Mouse (Mus musculus) small intestine, adult 2 months (tissue): ENCODE results near the gene Fhad1. TPM values are rescaled to one million over a fixed set of nuclear protein-coding genes. Genes with fewer than 3 reads are reported as not detected.
A peak's percentile ranks its signal among the peaks of the same experiment; 100 is the strongest.

Source experiments
- H3K27ac ChIP-seq: fragments of 200-500 bp; 2 replicates; pipeline ENCODE4 v1.5.1; 2012; ENCODE audit warnings: low read depth, low read length, control low read depth, inconsistent platforms; ENCODE audit not compliant: insufficient read depth
- H3K27me3 ChIP-seq: fragments of 200-500 bp; 2 replicates; pipeline ENCODE4 v1.6.1; 2012; ENCODE audit warnings: mild to moderate bottlenecking, moderate library complexity, low read length, inconsistent platforms; ENCODE audit not compliant: control insufficient read depth, insufficient read depth
- H3K36me3 ChIP-seq: fragments of 200-500 bp; 2 replicates; pipeline ENCODE4 v1.6.1; 2012; ENCODE audit warnings: mild to moderate bottlenecking, low read length, control low read depth, inconsistent platforms; ENCODE audit not compliant: control insufficient read depth, insufficient read depth
- H3K4me1 ChIP-seq: fragments of 200-500 bp; 2 replicates; pipeline ENCODE4 v1.6.1; 2012; ENCODE audit warnings: low read length, inconsistent platforms, mixed read lengths; ENCODE audit not compliant: control insufficient read depth, insufficient read depth, insufficient read length
- H3K4me3 ChIP-seq: fragments of 200-500 bp; 2 replicates; pipeline ENCODE4 v1.5.1; 2012; ENCODE audit warnings: low read depth, mild to moderate bottlenecking, control low read depth, inconsistent platforms, low read length, moderate library complexity
- CTCF ChIP-seq: fragments of 200-500 bp; IDR thresholded peaks from 2 replicates; pipeline ENCODE4 v1.5.1; 2012; ENCODE audit warnings: low read depth, mild to moderate bottlenecking, control low read depth, inconsistent platforms, low read length, moderate library complexity, mixed read lengths; ENCODE audit not compliant: insufficient replicate concordance, insufficient read length; ENCODE audit errors: extremely low read depth
- POLR2A ChIP-seq: fragments of 200-500 bp; IDR thresholded peaks from 2 replicates; pipeline ENCODE4 v1.6.1; 2012; ENCODE audit warnings: low read depth, mild to moderate bottlenecking, control low read depth, inconsistent platforms, low read length, moderate library complexity
- WGBS: fragments of 180-500 bp; shearing (Covaris S2); methylation state at CpG from one replicate; pipeline ENCODE4 v1.1.7; 2018; 5-methylcytosine and 5-hydroxymethylcytosine counted together
- polyA plus RNA-seq: library from polyadenylated mRNA; depleted of rRNA; stranded (reverse); fragments of >200 nt; gene quantifications from 2 replicates; pipeline ENCODE4 v1.2.3, GENCODE M21; 2012

The Fhad1 gene
- polyA plus RNA-seq, 1 experiment = 0.05 TPM

GRCm38 (mm10) chr4:142028533-142028932 is 13.7 kb upstream of the Fhad1 start:
- no peaks in the 10 kb centered on the region; the same call in 1 of the 2 replicates for H3K4me1 ChIP-seq
- H3K4me3 ChIP-seq = no peak overlapping the region
- H3K27ac ChIP-seq = no peak overlapping the region
- no peaks in the 10 kb centered on the region for H3K27me3 ChIP-seq
- WGBS = 10% methylated on average over 13 of the region's 13 CpGs
- H3K36me3 ChIP-seq = peaks cover 25% of the 10 kb centered on the region
- TF ChIP-seq POLR2A (no peak), CTCF (no peak)

DNA sequence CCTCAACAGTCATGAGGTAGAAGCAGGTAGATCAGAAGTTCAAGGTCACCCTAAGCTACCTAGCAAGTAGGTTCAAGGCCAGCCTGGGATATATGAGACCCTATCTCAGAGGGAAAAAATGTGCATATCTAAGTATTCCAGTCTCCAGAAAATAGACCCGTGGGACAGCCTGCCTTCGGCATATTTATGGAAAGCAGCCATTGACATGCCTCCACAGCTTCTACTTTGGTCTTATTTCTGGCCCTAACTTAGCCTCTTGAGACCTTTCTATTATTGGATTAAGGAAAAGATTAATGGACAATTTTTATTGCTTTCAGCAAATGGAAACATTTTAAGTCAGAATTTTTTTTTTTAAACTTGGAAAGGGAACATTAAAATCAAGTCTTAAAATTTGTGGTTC is 12.1 kb upstream of the Fhad1 start:
- peaks cover 16% of the 10 kb centered on the region for H3K36me3 ChIP-seq
- no peak overlapping the region for H3K27ac ChIP-seq
- WGBS = 80% methylated on average over 2 of the region's 2 CpGs
- H3K27me3 ChIP-seq = no peaks in the 10 kb centered on the region
- H3K4me3 ChIP-seq = no peak overlapping the region
- TF ChIP-seq CTCF (no peak), POLR2A (no peak)
- peaks cover 2% of the 10 kb centered on the region; the same call in 1 of the 2 replicates for H3K4me1 ChIP-seq

GRCm38 (mm10) chr4:142024536-142024935 is 9.7 kb upstream of the Fhad1 start:
- Histone ChIP-seq H3K4me3 (no peak overlapping the region), H3K27me3 (no peaks in the 10 kb centered on the region), H3K27ac (no peak overlapping the region), H3K36me3 (no peaks in the 10 kb centered on the region), H3K4me1 (peaks cover 2% of the 10 kb centered on the region; the same call in 1 of the 2 replicates)
- 81% methylated on average over 2 of the region's 2 CpGs for WGBS
- no peak for TF ChIP-seq CTCF
- no peak for TF ChIP-seq POLR2A

DNA sequence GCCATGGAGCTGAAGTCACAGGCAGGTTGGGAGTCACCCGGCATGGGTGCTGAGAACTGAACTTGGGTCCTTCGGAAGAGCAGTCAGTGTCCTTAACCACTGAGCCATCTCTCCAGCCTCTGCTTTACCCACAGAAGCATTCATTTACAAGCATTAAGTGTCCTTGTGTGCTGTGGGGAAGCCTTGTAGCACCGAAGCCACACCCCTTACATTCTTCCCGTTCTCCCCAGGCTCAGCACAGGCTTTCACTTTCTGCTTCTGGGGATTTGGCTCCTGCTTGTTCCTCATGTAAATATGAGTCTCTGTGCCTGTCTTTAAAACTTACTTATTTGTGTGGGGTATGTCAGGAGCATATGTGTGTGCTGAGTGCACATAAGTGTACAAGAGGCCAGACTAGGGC is 8.3 kb upstream of the Fhad1 start:
- Histone ChIP-seq H3K4me3 (no peak overlapping the region), H3K36me3 (no peaks in the 10 kb centered on the region), H3K27ac (no peak overlapping the region), H3K4me1 (peaks cover 2% of the 10 kb centered on the region; the same call in 1 of the 2 replicates), H3K27me3 (no peaks in the 10 kb centered on the region)
- WGBS = 46% methylated on average over 4 of the region's 4 CpGs
- TF ChIP-seq POLR2A (no peak), CTCF (no peak)

DNA sequence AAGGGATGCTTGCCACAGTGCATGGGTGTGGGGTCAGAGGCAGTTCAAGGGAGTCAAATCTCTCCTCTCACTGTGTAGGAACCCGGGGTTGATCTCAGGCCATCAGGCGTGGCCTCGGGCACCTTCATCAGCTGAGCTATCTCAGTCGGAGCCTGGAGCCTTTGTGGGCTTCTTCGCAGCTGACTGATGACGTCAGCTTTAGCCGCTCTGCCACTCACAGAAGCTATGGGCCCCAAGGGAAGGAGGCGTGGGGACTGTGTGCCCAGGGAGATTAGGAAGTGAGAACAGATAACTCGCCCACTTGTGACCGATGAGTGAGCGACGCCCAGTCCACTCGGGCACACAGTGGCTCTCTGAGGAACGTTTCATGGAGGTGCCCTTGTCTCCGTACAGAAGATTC is 2.8 kb upstream of the Fhad1 start:
- Histone ChIP-seq H3K4me3 (0 out of 2 replicates have a peak overlapping the region, but pooled peaks have one; percentile 5), H3K36me3 (no peaks in the 10 kb centered on the region), H3K4me1 (peaks cover 9% of the 10 kb centered on the region; the same call in 1 of the 2 replicates), H3K27me3 (no peaks in the 10 kb centered on the region), H3K27ac (no peak overlapping the region)
- no peak for TF ChIP-seq POLR2A
- peak; percentile 24; the same call in 1 of the 2 replicates for TF ChIP-seq CTCF
- WGBS = 12% methylated on average over 15 of the region's 15 CpGs

DNA sequence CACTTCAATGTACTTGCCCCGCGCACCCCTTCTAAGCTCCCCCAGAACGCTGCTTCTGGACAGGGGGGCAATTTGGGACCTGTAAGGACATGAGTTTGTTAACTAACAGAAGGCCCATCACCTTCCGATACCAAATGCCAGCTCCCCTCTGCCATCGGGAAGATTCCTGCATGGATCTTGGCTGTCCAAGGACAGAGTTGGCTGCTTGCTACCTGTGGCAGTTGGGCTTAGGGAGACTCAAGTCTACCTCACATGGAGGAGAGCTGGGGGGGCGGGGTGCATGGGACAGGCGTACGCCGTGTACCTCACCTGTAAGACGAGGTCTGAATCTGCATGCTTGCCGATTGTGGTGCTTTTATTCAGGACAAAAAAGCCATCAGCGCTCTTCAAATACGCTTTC is 3.6 kb downstream of the Fhad1 start:
- TF ChIP-seq CTCF (no peak), POLR2A (no peak)
- Histone ChIP-seq H3K36me3 (no peaks in the 10 kb centered on the region), H3K27me3 (no peaks in the 10 kb centered on the region), H3K27ac (no peak overlapping the region), H3K4me3 (no peak overlapping the region), H3K4me1 (peaks cover 12% of the 10 kb centered on the region)
- WGBS = 94% methylated on average over 13 of the region's 13 CpGs

DNA sequence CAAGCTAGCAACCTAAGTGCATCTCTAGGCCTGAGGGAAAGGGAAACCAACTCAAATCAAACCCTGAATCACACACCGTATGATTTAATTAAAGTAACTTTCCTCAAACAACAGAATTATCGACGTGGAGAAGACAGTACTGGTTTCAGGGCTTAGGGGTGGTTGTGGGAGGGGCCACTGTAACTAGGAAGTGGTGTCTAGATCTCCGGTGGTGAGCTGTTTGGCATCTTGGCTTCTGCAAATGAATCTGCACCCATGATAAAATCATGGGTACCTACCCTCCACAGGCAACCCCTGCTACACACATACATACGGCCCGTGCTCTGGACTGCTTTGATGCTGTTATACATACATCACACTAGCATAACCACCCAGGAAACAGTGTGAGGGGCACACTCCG is 4.4 kb downstream of the Fhad1 start:
- WGBS = 56% methylated on average over 7 of the region's 7 CpGs
- Histone ChIP-seq H3K4me1 (peaks cover 10% of the 10 kb centered on the region), H3K27ac (no peak overlapping the region), H3K4me3 (no peak overlapping the region), H3K36me3 (no peaks in the 10 kb centered on the region), H3K27me3 (no peaks in the 10 kb centered on the region)
- TF ChIP-seq CTCF (no peak), POLR2A (no peak)

- TF ChIP-seq CTCF = no peak
- TF ChIP-seq POLR2A = no peak
- WGBS = 56% methylated on average over 11 of the region's 11 CpGs
- Histone ChIP-seq H3K4me1 (peaks cover 15% of the 10 kb centered on the region), H3K36me3 (no peaks in the 10 kb centered on the region), H3K27me3 (no peaks in the 10 kb centered on the region), H3K4me3 (no peak overlapping the region), H3K27ac (no peak overlapping the region)
These were observed 6.7 kb downstream of the Fhad1 start for GRCm38 (mm10) chr4:142008206-142008605.
